Mouse (Mus musculus) thymus, postnatal 0 days (tissue): ENCODE measurements around the gene Npas3. TPM values are rescaled to one million over a fixed set of nuclear protein-coding genes. Genes with fewer than 3 reads are reported as not detected.

Source experiments
- DNase-seq: peaks from one replicate; pipeline ENCODE4 v3.0.0-alpha.2; 2015; ENCODE audit warnings: low spot score
- polyA plus RNA-seq: library from polyadenylated mRNA; unstranded; fragments of >200 nt; fragmentation: Nextera tagmentation; extraction: Ambion mirVana; gene quantifications from 2 replicates; pipeline ENCODE4 v1.2.1, GENCODE M21; 2015

Npas3 gene
- polyA plus RNA-seq, 1 experiment from 2014 or later = 0.07 TPM

- no peak for DNase-seq
Observed at GRCm38 (mm10) chr12:53294011-53294410, 45.5 kb downstream of the Npas3 start.

- no peak for DNase-seq
Observed at GRCm38 (mm10) chr12:53295747-53296146, 47.3 kb downstream of the Npas3 start.

GRCm38 (mm10) chr12:53297946-53298840 is 49.7 kb downstream of the Npas3 start:
- DNase-seq = no peak

- DNase-seq = peak; percentile 3
Observed at GRCm38 (mm10) chr12:53300964-53301363, 52.5 kb downstream of the Npas3 start.

- DNase-seq = no peak
Observed at GRCm38 (mm10) chr12:53302129-53302528, 53.7 kb downstream of the Npas3 start.

- no peak for DNase-seq
Observed at GRCm38 (mm10) chr12:53316715-53317114, 68.2 kb downstream of the Npas3 start.

- no peak for DNase-seq
Observed at GRCm38 (mm10) chr12:53317801-53318200, 69.3 kb downstream of the Npas3 start.

GRCm38 (mm10) chr12:53320526-53320925 is 72.0 kb downstream of the Npas3 start:
- no peak for DNase-seq

GRCm38 (mm10) chr12:53321018-53321417 is 72.5 kb downstream of the Npas3 start:
- DNase-seq = no peak

- no peak for DNase-seq
Observed at GRCm38 (mm10) chr12:53321944-53322343, 73.5 kb downstream of the Npas3 start.

- no peak for DNase-seq
Observed at GRCm38 (mm10) chr12:53327653-53328188, 79.2 kb downstream of the Npas3 start.

- no peak for DNase-seq
Observed at GRCm38 (mm10) chr12:53328257-53328736, 79.8 kb downstream of the Npas3 start.

- DNase-seq = no peak
Observed at GRCm38 (mm10) chr12:53330141-53330540, 81.7 kb downstream of the Npas3 start.

- no peak for DNase-seq
Observed at GRCm38 (mm10) chr12:53331391-53331790, 82.9 kb downstream of the Npas3 start.

- DNase-seq = no peak
Observed at GRCm38 (mm10) chr12:53331800-53332199, 83.3 kb downstream of the Npas3 start.

GRCm38 (mm10) chr12:53333251-53333650 is 84.8 kb downstream of the Npas3 start:
- no peak for DNase-seq

- no peak for DNase-seq
Observed at GRCm38 (mm10) chr12:53338349-53338948, 90.0 kb downstream of the Npas3 start.

GRCm38 (mm10) chr12:53342741-53343140 is 94.3 kb downstream of the Npas3 start:
- no peak for DNase-seq

- no peak for DNase-seq
Observed at GRCm38 (mm10) chr12:53351860-53352259, 103.4 kb downstream of the Npas3 start.

GRCm38 (mm10) chr12:53365751-53366150 is 117.3 kb downstream of the Npas3 start:
- DNase-seq = no peak

GRCm38 (mm10) chr12:53384851-53385250 is 136.4 kb downstream of the Npas3 start:
- DNase-seq = no peak

- DNase-seq = no peak
Observed at GRCm38 (mm10) chr12:53405856-53406255, 157.4 kb downstream of the Npas3 start.
